Mouse (Mus musculus) brain, embryonic 14.5 days (tissue): ENCODE data around the gene Dock10. TPM values are rescaled to one million over a fixed set of nuclear protein-coding genes. Genes with fewer than 3 reads are reported as not detected.

ENCODE experiments used
- DNase-seq: peaks from one replicate; pipeline ENCODE4 v3.0.0-alpha.2; 2011; ENCODE audit warnings: low read depth
- CTCF ChIP-seq: fragments of 200-500 bp; IDR thresholded peaks from 2 replicates; pipeline ENCODE4 v1.5.1; 2012; ENCODE audit warnings: inconsistent platforms, mild to moderate bottlenecking, moderate library complexity, borderline replicate concordance; ENCODE audit not compliant: insufficient read depth, insufficient read length; ENCODE audit errors: extremely low read depth
- POLR2A ChIP-seq: fragments of 200-500 bp; IDR thresholded peaks from 2 replicates; pipeline ENCODE4 v1.6.1; 2012; ENCODE audit warnings: mild to moderate bottlenecking, inconsistent platforms, borderline replicate concordance; ENCODE audit not compliant: poor library complexity, insufficient read depth, insufficient read length, severe bottlenecking; ENCODE audit errors: extremely low read depth
- polyA plus RNA-seq: library from polyadenylated mRNA; depleted of rRNA; stranded (reverse); fragments of >200 nt; gene quantifications from 2 replicates; pipeline ENCODE4 v1.2.3, GENCODE M21; 2012

The Dock10 gene
- polyA plus RNA-seq, 1 experiment, result 5.7 TPM

- TF ChIP-seq POLR2A (no peak), CTCF (no peak)
- DNase-seq, result peak; percentile 44
Measured at GRCm38 (mm10) chr1:80499264-80499663, 259.1 kb downstream of the Dock10 start.

GRCm38 (mm10) chr1:80496360-80496759 is 262.0 kb downstream of the Dock10 start:
- no peak for DNase-seq
- no peak for TF ChIP-seq CTCF
- no peak for TF ChIP-seq POLR2A

GRCm38 (mm10) chr1:80483419-80483818 is 274.9 kb downstream of the Dock10 start:
- TF ChIP-seq CTCF, result no peak
- no peak for TF ChIP-seq POLR2A
- DNase-seq, result no peak

GRCm38 (mm10) chr1:80474942-80475341 is 283.4 kb downstream of the Dock10 start:
- no peak for DNase-seq
- TF ChIP-seq CTCF (no peak), POLR2A (no peak)

- DNase-seq, result no peak
- TF ChIP-seq CTCF, result no peak
- no peak for TF ChIP-seq POLR2A
Measured at GRCm38 (mm10) chr1:80472395-80472794, 285.9 kb downstream of the Dock10 start.

GRCm38 (mm10) chr1:80461348-80461747 is 297.0 kb downstream of the Dock10 start, which contains the start of gene Gm45261:
Gene Gm45261 (minus strand): TSS chr1:80461448.
- no peak for DNase-seq
- no peak for TF ChIP-seq CTCF
- TF ChIP-seq POLR2A, result no peak

GRCm38 (mm10) chr1:80459923-80460322 is 298.4 kb downstream of the Dock10 start:
- TF ChIP-seq CTCF (no peak), POLR2A (no peak)
- DNase-seq, result peak; percentile 73

- TF ChIP-seq CTCF, result no peak
- no peak for TF ChIP-seq POLR2A
- DNase-seq, result peak; percentile 69
Measured at GRCm38 (mm10) chr1:80459477-80459876, 298.9 kb downstream of the Dock10 start.

- no peak for TF ChIP-seq POLR2A
- no peak for TF ChIP-seq CTCF
- no peak for DNase-seq
Measured at GRCm38 (mm10) chr1:80453971-80454370, 304.4 kb downstream of the Dock10 start.

- TF ChIP-seq CTCF, result no peak
- TF ChIP-seq POLR2A, result no peak
- DNase-seq, result no peak
Measured at GRCm38 (mm10) chr1:80451914-80452549, 306.3 kb downstream of the Dock10 start.
